Mouse (Mus musculus) cerebellum, adult 2 months (tissue): ENCODE data around the gene Dpy19l3.

Experiments used
- CTCF ChIP-seq: fragments of 200-500 bp; IDR thresholded peaks from 2 replicates; pipeline ENCODE4 v1.5.1; 2011; ENCODE audit warnings: low read depth, mild to moderate bottlenecking, control low read depth, low read length, moderate library complexity, borderline replicate concordance; ENCODE audit not compliant: insufficient read depth
- POLR2A ChIP-seq: fragments of 200-500 bp; IDR thresholded peaks from 2 replicates; pipeline ENCODE4 v1.6.1; 2011; ENCODE audit warnings: low read length, control low read depth, borderline replicate concordance; ENCODE audit not compliant: insufficient read depth

GRCm38 (mm10) chr7:35785579-35785978 is 31.3 kb upstream of the Dpy19l3 start:
- TF ChIP-seq POLR2A: no peak
- no peak for TF ChIP-seq CTCF
